Mouse (Mus musculus) lung, postnatal 0 days (tissue): ENCODE data around the gene Ube2z.

Experiments
- CTCF ChIP-seq: IDR thresholded peaks from 2 replicates; pipeline ENCODE4 v1.5.1; 2016; ENCODE audit warnings: antibody characterized with exemption, mild to moderate bottlenecking
- EP300 ChIP-seq: IDR thresholded peaks from 2 replicates; pipeline ENCODE4 v1.6.1; 2016; ENCODE audit warnings: antibody characterized with exemption, mild to moderate bottlenecking, control low read depth

- TF ChIP-seq CTCF (no peak), EP300 (no peak)
Measured at GRCm38 (mm10) chr11:96068231-96068630, 3.0 kb upstream of the Ube2z start.
